Mouse (Mus musculus) liver, embryonic 18 days (tissue): Measurements from ENCODE around the gene Ear10. TPM values are rescaled to one million over a fixed set of nuclear protein-coding genes. Genes with fewer than 3 reads are reported as not detected.

Experiments used
- polyA plus RNA-seq: library from polyadenylated mRNA; depleted of rRNA; stranded (reverse); fragments of >200 nt; gene quantifications from 2 replicates; pipeline ENCODE4 v1.2.3, GENCODE M21; 2012; rRNA removed

Ear10 gene
- not detected in 2 replicates for polyA plus RNA-seq

GRCm38 (mm10) chr14:43923459-43923858 is at the start of gene Ear10:
TSS of gene Ear10 (minus strand) at chr14:43923559.

GRCm38 (mm10) chr14:43956769-43957168 is 33.4 kb upstream of the Ear10 start, which contains the start of gene Ang5:
TSS of gene Ang5 (plus strand) at chr14:43957069.

GRCm38 (mm10) chr14:43924688-43925403 is 1.5 kb upstream of the Ear10 start, which contains the start of gene Gm8113:
TSS of gene Gm8113 (plus strand) at chr14:43925390.

GRCm38 (mm10) chr14:43875417-43875816 is 47.9 kb downstream of the Ear10 start, which contains the start of gene Ear1:
TSS of gene Ear1 (minus strand) at chr14:43875517.

Other genes with a start within 250 kb of the Ear10 start
- gene Gm8165, start 246.4 kb downstream of the Ear10 start, polyA plus RNA-seq, result not detected in 2 replicates
- 0.17 and 0.26 TPM in 2 replicates for gene Gm7324, start 225.7 kb downstream of the Ear10 start, polyA plus RNA-seq
- not detected in 2 replicates for gene Gm16506, start 196.1 kb downstream of the Ear10 start, polyA plus RNA-seq
- not detected in 2 replicates for gene Gm6526, start 175.7 kb downstream of the Ear10 start, polyA plus RNA-seq
- gene Gm8180, start 138.8 kb downstream of the Ear10 start, polyA plus RNA-seq, result not detected in 2 replicates
- gene Ear1, start 48.0 kb downstream of the Ear10 start, polyA plus RNA-seq, result 36.8 and 54.4 TPM in 2 replicates
- gene Gm8113, start 1.8 kb upstream of the Ear10 start, polyA plus RNA-seq, result 7.9 and 13.7 TPM in 2 replicates
- gene Ang5, start 33.5 kb upstream of the Ear10 start, polyA plus RNA-seq, result not detected in 2 replicates
- gene Ang6, start 78.7 kb upstream of the Ear10 start, polyA plus RNA-seq, result not detected in 2 replicates
- gene Ear2, start 179.1 kb upstream of the Ear10 start, polyA plus RNA-seq, result 64.4 and 83.0 TPM in 2 replicates
- not detected in 2 replicates for gene Gm3327, start 200.3 kb upstream of the Ear10 start, polyA plus RNA-seq